Mouse (Mus musculus): ENCODE data around the gene Zdhhc18.

DNA sequence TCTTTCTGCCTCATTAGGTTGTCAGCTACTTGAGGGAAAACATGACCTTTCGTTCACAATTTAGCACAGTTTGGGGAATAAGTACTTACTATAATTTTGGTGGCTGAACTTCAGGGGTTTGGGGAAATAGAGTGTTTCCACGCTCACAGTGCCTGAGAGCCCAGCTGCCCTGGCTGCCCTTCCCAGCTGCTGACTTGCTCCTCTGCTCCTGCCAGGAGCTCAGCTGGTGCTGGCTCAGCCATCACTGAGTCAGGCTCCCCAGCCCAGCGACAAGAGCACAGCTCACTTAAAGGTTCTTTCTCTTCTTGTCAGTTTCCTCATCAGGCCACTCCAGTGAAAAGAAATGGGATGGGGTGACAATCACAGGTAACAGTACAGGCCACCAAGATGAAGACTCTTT is 18.6 kb upstream of the Zdhhc18 start:
- TF ChIP-seq CTCF (IDR thresholded peaks at IDR 0.05; ENCODE audit: low read depth, low read length) (no peak), POLR2A (IDR thresholded peaks at IDR 0.05; ENCODE audit: insufficient read depth, low read length) (no peak), EP300 (IDR thresholded peaks at IDR 0.05; ENCODE audit: insufficient read depth, low read depth, low read length) (no peak)

Measured in ES-Bruce4 (cell line).